Mouse (Mus musculus): ENCODE measurements around the gene Phf21a.
A peak's percentile ranks its signal among the peaks of the same experiment; 100 is the strongest.
"Not testable (repeated sequence)": the region's sequence is repeated elsewhere in the genome, so short reads cannot be mapped to it uniquely, and the experiment has no call there.

The Phf21a gene

GRCm38 (mm10) chr2:92381901-92382588, 289.1 kb downstream of the Phf21a start, which contains the start of gene 1700029I15Rik:
Gene 1700029I15Rik (plus strand): TSS chr2:92382538.
- no peak for DNase-seq (ENCODE audit: low spot score in 2 of 2)

DNA sequence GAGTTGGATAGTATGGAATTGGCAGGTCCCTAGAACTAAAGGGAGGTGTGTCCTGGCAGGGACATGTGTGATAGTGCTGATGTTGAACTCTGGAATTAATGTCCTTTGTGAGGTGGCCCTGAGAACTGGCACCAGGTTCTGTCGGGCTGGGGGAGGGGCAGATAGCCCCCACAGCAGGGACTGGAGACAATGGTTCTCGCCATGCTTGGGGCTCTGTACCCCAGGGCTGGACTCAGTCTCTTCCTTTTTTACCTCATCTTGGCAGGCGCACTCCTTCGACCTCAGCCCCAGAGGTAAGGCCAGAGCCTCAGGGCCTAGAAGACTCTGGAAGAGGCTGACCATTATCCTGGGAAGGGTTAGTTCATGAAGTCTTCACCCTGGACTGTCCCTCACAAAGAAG, 289.8 kb downstream of the Phf21a start:
- DNase-seq (ENCODE audit: low spot score in 2 of 2), result no peak

DNA sequence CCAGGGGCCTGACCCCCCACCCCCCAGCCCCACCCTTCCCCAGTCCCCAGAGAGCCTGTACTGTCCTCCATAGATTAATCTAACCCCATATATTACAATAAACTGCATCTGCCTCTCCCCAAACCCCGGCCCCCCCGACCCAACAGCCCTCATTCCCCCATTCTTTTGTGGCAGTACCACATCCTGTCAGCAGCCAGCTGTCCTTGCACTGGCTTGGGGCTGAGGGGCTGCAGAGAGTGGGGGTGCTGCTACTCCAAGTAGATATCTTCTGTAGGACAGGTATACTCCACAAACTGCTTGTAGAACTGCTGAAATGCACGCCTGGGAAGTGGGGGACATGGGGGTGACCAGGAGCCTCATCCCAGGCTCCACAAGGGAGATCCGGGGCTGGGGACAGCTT, 291.2 kb downstream of the Phf21a start:
- DNase-seq (ENCODE audit: low spot score in 2 of 2), result no peak

GRCm38 (mm10) chr2:92385113-92386051, 292.5 kb downstream of the Phf21a start:
- no peak for DNase-seq (ENCODE audit: low spot score in 2 of 2)

- no peak for DNase-seq (ENCODE audit: low spot score in 2 of 2)
Measured at GRCm38 (mm10) chr2:92386821-92387570, 294.1 kb downstream of the Phf21a start.

DNA sequence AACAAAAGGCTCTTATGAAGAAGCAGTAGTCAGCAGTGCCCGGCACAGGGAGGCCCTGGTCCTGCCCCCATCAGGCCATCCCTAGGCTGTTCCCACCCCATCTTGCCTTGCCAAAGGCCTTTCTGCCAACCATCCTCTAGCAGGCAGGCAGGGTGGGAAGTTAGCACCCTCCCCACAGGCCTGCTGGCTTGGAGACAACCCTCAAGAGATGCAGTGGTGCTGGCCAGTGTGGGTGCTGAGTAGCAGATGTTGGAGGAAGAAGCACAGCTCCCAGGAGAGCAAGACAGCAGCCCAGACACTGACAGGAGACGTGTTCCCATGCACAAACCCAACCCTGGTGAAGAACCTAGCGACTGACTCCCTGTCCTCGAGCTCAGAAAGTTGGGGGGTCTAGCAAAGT, 294.7 kb downstream of the Phf21a start:
- no peak for DNase-seq (ENCODE audit: low spot score in 2 of 2)

DNA sequence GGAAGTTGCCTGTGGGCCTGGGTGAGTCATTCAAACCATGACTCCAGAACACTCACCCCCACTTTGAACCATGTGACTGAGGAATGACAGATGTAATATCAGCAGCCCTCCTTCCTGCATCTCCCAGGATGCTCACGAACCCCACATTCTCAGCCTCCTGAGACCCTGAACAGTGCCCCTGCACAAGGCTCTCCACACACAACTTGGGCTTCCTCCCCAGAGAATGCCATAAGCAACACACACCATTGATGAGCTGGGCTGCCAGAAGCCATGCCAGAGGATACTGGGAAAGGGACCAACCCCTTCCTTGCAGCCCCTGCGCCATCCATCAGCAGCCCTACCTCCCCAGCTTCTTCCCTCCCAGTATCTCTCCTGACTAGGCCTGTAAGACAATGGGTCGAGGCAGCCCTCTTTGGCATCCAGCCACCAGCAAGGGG, 295.2 kb downstream of the Phf21a start:
- DNase-seq (ENCODE audit: low spot score in 2 of 2), result no peak

DNA sequence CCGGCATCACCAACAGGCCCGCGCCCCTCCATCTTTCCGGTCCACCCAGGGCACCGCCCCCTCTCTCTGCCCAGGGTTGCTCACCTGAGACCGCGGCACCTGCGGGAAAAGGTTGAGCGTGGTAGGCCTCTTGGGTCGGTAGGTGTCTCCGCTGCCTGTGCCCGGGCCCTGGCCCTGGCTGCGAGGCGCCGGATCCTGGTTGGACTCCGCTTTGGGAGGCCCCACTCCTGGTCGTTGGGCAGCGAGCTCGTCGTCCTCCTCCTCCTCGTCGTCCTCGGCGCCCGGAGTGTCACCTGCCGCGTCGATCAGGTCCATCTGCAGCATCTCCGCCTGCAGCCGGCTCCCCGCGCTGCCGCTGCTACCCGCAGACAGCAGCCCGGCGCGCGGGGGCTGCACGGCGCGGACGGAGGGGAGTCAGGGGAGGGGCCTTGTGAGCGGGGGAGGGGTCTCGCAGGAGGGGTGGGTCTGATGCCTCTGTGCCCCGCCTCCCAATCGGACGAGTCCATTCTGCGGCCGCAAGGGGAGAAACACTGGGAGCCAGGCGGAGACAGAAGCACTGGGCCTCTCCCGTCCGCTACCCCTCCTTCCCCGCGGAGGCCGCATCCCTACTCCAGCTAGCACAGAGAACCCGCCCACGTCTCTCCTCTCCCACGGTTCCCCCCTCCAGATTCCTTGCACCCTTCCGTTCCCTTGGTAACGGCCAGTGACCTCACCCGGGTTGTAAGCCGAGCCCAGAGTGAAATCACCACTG, 296.1 kb downstream of the Phf21a start:
- peak; percentile 73 to 80 for DNase-seq (ENCODE audit: low spot score in 2 of 2)

GRCm38 (mm10) chr2:92389645-92390044, 296.7 kb downstream of the Phf21a start:
- no peak for DNase-seq (ENCODE audit: low spot score in 2 of 2)

DNA sequence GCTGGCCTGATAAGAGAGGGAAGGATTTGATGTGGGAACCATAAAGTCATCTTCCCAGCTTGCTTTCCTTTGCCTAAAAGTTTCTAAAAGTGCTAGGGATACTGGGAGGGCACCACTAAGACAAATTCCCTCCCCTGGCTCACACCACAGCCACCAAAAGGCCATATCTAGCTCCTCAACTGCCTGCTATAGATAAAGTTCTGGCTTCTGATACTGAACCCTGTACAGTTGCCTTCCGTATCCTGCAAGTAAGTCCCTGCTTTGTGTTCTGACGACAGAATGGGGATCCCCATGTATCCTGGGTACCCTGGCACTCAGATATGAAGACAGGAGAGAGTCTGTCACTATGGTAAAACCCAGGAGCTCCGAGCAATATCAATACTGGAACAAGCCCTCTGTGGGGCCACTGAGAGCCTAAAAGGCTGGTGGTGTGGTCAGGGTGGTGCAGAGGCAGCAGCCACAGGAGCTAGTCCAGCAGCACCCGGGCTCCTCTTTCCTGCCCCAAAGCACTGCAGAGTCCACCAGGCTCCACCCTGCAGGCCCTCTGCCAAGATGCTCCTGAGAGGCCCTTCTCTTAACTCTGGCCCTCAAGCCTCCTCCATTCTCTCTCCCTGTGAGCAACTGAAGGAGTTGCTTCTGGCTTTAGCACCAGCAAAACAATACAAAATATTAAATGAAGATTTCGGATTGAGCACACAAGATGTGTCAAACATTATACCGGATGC, 297.5 kb downstream of the Phf21a start:
- peak in 1 of 2 experiments; percentile 35 for DNase-seq (ENCODE audit: low spot score in 2 of 2)

- DNase-seq (ENCODE audit: low spot score in 2 of 2), result no peak
Measured at GRCm38 (mm10) chr2:92391116-92391515, 298.2 kb downstream of the Phf21a start.

GRCm38 (mm10) chr2:92391703-92392317, 298.9 kb downstream of the Phf21a start:
- DNase-seq (ENCODE audit: low spot score in 2 of 2), result no peak

DNA sequence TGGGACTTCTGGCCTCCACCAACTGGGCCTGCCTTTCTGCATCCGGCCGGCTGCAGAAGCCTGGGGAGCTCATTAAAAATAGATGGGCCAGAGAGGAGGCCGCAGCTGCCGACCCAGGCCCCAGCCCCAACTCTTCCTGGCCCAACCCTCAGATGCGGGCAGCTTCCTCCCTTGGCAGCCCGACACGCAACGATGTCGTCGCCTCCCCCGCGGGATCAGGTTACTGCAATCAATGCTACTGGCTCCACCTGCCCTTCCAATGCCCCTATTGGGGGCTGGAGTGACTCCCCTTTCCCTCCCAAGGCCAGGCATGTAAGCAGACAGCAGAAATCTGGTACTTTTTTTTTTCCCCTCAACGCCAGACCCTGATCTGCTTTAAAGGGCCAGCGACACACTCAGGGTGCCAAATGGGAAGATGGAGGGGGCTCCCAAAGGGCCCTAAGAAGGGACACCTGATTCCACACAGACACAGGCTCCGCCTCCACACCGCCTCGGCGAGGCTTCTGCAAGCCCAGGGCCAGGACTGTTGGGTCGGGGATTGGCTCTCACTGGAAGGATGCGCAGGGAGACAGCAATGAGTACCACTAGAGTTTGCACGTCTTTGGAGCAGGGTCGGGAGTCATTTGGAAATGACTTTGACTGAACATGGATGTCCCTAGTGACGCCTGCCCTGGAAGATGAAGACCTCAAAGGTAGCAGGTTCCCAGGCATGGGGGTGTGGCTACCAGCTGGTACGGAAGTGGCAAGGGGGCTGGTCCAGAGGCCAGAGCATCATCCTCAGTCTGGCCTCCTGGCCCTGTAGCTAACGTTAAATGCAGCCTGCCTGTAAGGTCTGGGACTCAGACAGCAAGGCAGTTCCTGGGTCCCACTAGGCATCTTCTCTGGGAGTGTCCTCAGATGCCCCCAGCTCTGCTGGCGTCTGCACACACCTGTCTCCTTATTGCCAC, 299.7 kb downstream of the Phf21a start:
- DNase-seq (ENCODE audit: low spot score in 2 of 2), result no peak

DNA sequence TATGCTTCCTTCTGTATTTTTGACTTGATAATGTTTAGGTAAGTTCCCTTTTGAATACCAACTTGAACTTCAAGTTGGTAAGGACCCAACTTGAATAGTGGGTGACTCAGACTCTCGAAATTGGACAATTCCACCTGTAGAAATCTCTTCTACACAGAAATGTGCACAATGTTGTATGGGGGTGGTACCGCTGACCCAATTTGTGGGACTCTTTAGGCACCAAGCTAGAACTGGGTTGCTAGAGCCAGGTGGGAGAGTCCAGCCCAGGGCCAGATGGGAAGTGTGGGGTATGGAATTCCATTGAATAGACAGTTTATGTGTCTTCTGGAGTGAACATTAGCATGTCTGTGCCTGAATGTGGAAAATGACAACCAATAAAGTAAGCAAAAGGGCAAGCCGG, 302.6 kb downstream of the Phf21a start:
- DNase-seq (ENCODE audit: low spot score in 2 of 2), result no peak

DNA sequence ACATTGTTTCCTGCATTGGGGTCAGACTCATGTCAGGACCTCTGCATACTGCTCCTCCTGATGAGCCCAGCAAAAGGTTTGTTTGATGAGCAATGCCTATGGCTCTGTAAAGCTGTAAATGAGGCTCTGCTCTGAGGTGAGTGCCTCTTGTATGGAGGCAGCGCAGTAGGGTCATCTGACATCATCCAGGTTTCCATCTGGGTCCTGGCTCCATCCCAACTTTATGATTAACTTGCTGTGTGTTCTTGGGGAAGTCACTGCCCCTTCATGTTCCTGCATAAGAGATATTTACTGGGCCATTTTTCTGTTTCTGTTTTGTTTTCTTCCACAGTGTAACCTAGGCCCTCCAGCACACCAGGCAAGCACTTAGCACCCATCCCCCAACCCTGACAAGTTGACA, 304.5 kb downstream of the Phf21a start:
- DNase-seq (ENCODE audit: low spot score in 2 of 2), result no peak

DNA sequence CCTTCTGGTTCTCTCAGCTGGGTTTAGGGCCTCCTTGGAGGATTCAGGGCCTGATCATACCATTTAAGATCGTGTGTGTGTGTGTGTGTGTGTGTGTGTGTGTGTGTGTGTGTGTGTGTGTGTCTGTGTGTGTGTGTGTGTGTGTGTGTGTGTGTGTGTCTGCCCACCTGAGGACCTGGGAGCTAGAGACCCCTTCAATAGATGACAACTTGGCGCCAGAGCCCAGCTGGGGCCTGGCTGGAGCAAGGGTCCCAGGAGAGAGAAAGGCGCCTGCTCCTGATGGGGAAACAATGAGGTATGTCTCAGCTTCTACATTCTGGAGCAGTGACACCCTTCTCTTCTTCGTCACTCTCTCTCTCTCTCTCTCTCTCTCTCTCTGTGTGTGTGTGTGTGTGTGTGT, 307.0 kb downstream of the Phf21a start:
- DNase-seq (ENCODE audit: low spot score in 2 of 2), result not testable (repeated sequence)

GRCm38 (mm10) chr2:92400682-92401081, 307.8 kb downstream of the Phf21a start:
- DNase-seq (ENCODE audit: low spot score in 2 of 2), result no peak

- no peak for DNase-seq (ENCODE audit: low spot score in 2 of 2)
Measured at GRCm38 (mm10) chr2:92401091-92401561, 308.2 kb downstream of the Phf21a start, which contains the start of gene Mapk8ip1. Gene Mapk8ip1 (minus strand): TSS chr2:92401263.
